Mouse (Mus musculus) kidney, postnatal 0 days (tissue): ENCODE measurements around the gene Shroom1. TPM values are rescaled to one million over a fixed set of nuclear protein-coding genes. Genes with fewer than 3 reads are reported as not detected.

Source experiments
- ATAC-seq: fragments of 200-750 bp; cut with Nextera tagmentation; replicated peaks from 2 replicates; pipeline ENCODE4 v1.8.0; 2017; ENCODE audit warnings: low read depth, moderate number of reproducible peaks, moderate TSS enrichment, moderate library complexity; ENCODE audit not compliant: low FRiP score
- DNase-seq: peaks from one replicate; pipeline ENCODE4 v3.0.0-alpha.2; 2016; ENCODE audit warnings: low spot score
- H3K27ac ChIP-seq: fragments of 300-500 bp; sonication (generic); 2 replicates; pipeline ENCODE4 v1.5.1; 2014; ENCODE audit warnings: mild to moderate bottlenecking
- H3K27me3 ChIP-seq: fragments of 300-500 bp; sonication (generic); 2 replicates; pipeline ENCODE4 v1.6.1; 2014; ENCODE audit warnings: low read length, mixed read lengths; ENCODE audit not compliant: insufficient read depth
- H3K36me3 ChIP-seq: fragments of 300-500 bp; sonication (generic); 2 replicates; pipeline ENCODE4 v1.6.1; 2014; ENCODE audit warnings: low read length, mixed read lengths; ENCODE audit not compliant: insufficient read depth
- H3K4me1 ChIP-seq: fragments of 300-500 bp; sonication (generic); replicated peaks from 2 replicates; pipeline ENCODE4 v1.6.1; 2014; ENCODE audit warnings: antibody characterized with exemption, low read length, mixed read lengths; ENCODE audit not compliant: insufficient read depth
- H3K4me2 ChIP-seq: fragments of 300-500 bp; sonication (generic); 2 replicates; pipeline ENCODE4 v1.6.1; 2014; ENCODE audit warnings: mild to moderate bottlenecking, low read length, moderate library complexity, mixed read lengths
- H3K4me3 ChIP-seq: fragments of 300-500 bp; sonication (generic); replicated peaks from 2 replicates; pipeline ENCODE4 v1.5.1; 2014; ENCODE audit warnings: low read depth, low read length
- H3K9ac ChIP-seq: fragments of 300-500 bp; sonication (generic); 2 replicates; pipeline ENCODE4 v1.6.1; 2014; ENCODE audit warnings: low read depth, low read length
- H3K9me3 ChIP-seq: fragments of 300-500 bp; sonication (generic); replicated peaks from 2 replicates; pipeline ENCODE4 v1.6.1; 2016; ENCODE audit warnings: low read length, inconsistent platforms, mixed read lengths
- CTCF ChIP-seq: IDR thresholded peaks from 2 replicates; pipeline ENCODE4 v1.5.1; 2016; ENCODE audit warnings: antibody characterized with exemption, low read depth, mild to moderate bottlenecking, moderate library complexity
- WGBS: fragments of 180-500 bp; shearing (Covaris S2); extraction: QIAGEN DNeasy Blood & Tissue Kit; methylation state at CpG from one replicate; pipeline ENCODE4 v1.1.7; 2014; 5-methylcytosine and 5-hydroxymethylcytosine counted together
- microRNA-seq: library from miRNA; unstranded; fragments of <30 nt; microRNA quantifications from one replicate; pipeline ENCODE4, GENCODE M21; 2016
- polyA plus RNA-seq: library from polyadenylated mRNA; unstranded; fragments of >200 nt; fragmentation: Nextera tagmentation; extraction: Ambion mirVana; gene quantifications from 2 replicates; pipeline ENCODE4 v1.2.1, GENCODE M21; 2015

Gene Shroom1
- polyA plus RNA-seq, 1 experiment from 2014 or later: 1.1 TPM

- Histone ChIP-seq H3K4me3 (no peak overlapping the region), H3K27me3 (no peaks in the 10 kb centered on the region), H3K9me3 (no peaks in the 10 kb centered on the region), H3K4me1 (peaks cover 6% of the 10 kb centered on the region; the same call in 1 of the 2 replicates), H3K27ac (no peak overlapping the region), H3K9ac (no peak overlapping the region), H3K36me3 (no peaks in the 10 kb centered on the region), H3K4me2 (no peak overlapping the region)
- 51% methylated on average over 8 of the region's 8 CpGs for WGBS
- no peak for TF ChIP-seq CTCF
- DNase-seq: no peak
- no peak for ATAC-seq
Measured at GRCm38 (mm10) chr11:53516775-53517627, 60.0 kb downstream of the Shroom1 start.

Small RNA genes within 50 kb of the gene (microRNA-seq; reads per million reads assigned to microRNA genes)
- gene Mir6920: not detected

Other genes starting within 250 kb of the Shroom1 start
- 79.8 and 84.5 TPM in 2 replicates for gene Hspa4, start 156.7 kb upstream of the Shroom1 start, polyA plus RNA-seq
- gene Zcchc10, start 132.5 kb upstream of the Shroom1 start, polyA plus RNA-seq: 21.1 and 25.3 TPM in 2 replicates
- gene Aff4, start 106.4 kb upstream of the Shroom1 start, polyA plus RNA-seq: 33.9 and 34.5 TPM in 2 replicates
- 0.24 and 0.28 TPM in 2 replicates for gene Leap2, start 34.0 kb upstream of the Shroom1 start, polyA plus RNA-seq
- gene Uqcrq, start 26.4 kb upstream of the Shroom1 start, polyA plus RNA-seq: 1,154 and 1,231 TPM in 2 replicates
- 0.57 and 1.0 TPM in 2 replicates for gene Gdf9, start 26.2 kb upstream of the Shroom1 start, polyA plus RNA-seq
- gene Gm10447, start 95 bp upstream of the Shroom1 start, polyA plus RNA-seq: 0.08 and 0.14 TPM in 2 replicates
- not detected in 2 replicates for gene Gm9837, start 13.3 kb downstream of the Shroom1 start, polyA plus RNA-seq
- not detected in 2 replicates for gene Gm9945, start 23.0 kb downstream of the Shroom1 start, polyA plus RNA-seq
- gene Sowaha, start 23.1 kb downstream of the Shroom1 start, polyA plus RNA-seq: 0.26 and 0.39 TPM in 2 replicates
- 13.1 and 15.7 TPM in 2 replicates for gene Sept8, start 62.1 kb downstream of the Shroom1 start, polyA plus RNA-seq
- gene Kif3a, start 110.2 kb downstream of the Shroom1 start, polyA plus RNA-seq: 50.6 and 54.6 TPM in 2 replicates
- 0.78 and 1.1 TPM in 2 replicates for gene Il4, start 161.5 kb downstream of the Shroom1 start, polyA plus RNA-seq
- not detected in 2 replicates for gene Il13, start 177.5 kb downstream of the Shroom1 start, polyA plus RNA-seq